Mouse (Mus musculus) myocyte (in vitro differentiated cells): ENCODE measurements around the gene Wnt4.

ENCODE experiments used
- MYOG ChIP-seq, 3 experiments: IDR thresholded peaks; one replicate each; pipeline ENCODE4 v1.6.1; 2011; ENCODE audit warnings: control low read depth in 2 of 3, low read depth in 2 of 3, mild to moderate bottlenecking in 2 of 3; ENCODE audit not compliant: insufficient read length in 2 of 3, control insufficient read depth in 1 of 3, insufficient read depth in 1 of 3
- POLR2A ChIP-seq: IDR thresholded peaks from one replicate; pipeline ENCODE4 v1.6.1; 2011; ENCODE audit warnings: low read depth, mild to moderate bottlenecking, control low read depth, moderate library complexity; ENCODE audit not compliant: insufficient read length
- TCF12 ChIP-seq: IDR thresholded peaks from one replicate; pipeline ENCODE4 v1.6.1; 2011; ENCODE audit warnings: mild to moderate bottlenecking, control low read depth; ENCODE audit not compliant: poor library complexity, insufficient read depth, severe bottlenecking

DNA sequence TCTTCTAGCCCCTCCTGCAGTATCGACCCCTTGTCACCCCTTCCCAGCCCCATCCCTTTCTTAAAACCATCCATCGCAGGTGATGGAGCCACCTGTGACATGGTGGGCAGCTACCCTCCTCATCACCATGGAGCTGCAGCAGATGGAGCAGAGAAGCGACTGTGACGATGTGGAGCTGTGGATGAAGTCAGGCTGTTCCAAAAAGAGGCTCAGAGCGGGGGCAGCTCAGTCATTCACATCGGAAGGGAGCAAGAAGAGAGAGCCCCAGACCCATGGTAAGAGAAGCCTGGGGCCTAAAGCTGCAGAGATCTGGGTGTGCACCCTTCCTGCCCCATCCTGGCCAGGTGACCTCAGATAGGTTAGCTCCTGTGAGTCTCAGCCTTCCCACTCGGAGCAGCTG lies 26.8 kb downstream of the Wnt4 start:
- TF ChIP-seq POLR2A = no peak
- no peak for TF ChIP-seq TCF12
- no peak for TF ChIP-seq MYOG (IDR thresholded peaks at IDR 0.05; ENCODE audit: control insufficient read depth in 1 of 3, insufficient read depth in 1 of 3, insufficient read length in 2 of 3, low read depth in 2 of 3)
